Mouse (Mus musculus): ENCODE data around the gene Ada.

Gene Ada

DNA sequence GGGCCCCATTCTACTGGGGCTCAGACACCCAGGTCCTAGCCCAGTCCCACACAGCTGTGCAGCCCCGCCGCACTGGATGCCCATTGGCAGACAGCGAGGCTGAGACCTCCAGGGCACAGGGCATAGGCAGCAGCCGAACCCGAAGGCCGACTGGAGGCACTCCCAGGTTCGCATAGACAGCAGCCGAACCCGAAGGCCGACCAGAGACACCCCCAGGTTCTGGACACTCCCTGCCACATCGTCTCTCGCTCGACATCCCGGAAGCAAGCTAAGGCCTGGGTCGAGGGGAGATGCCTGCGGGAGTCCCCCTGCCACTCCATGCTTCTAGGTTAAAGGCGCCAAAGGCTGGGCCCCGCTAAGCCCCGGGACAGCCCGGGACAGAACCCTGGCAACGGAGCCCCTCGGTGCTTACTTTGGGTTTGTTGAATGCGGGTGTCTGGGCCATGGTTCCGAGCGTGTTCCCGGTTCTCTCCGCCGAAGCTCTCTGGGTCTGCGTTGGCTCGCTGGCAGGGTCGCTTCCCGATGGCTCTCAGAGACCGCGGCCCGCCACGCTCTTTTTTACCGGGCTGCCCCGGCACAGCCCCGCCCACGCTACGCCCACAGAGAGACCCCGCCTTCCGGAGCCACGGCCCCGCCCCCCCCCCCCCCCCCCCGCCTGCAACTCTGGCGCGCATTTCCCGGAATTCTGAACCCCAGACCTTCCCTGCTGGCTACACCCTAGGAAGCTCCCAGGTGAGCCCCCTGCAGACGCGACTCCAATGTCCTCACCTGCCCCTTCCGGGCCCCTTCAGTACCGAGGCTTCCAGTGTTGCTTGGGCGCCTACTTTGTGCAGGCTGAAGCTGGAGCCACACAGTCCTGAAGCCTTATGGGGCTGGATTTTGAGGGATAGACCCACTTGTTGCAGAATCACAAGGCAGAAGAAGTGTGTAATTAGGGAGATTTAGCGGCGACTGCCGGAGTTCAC is at the start of gene Ada:
Gene Ada, minus strand, starts transcription at position 593 of the 965 bp plus-strand sequence.
- DNase-seq: peak; percentile 24

GRCm38 (mm10) chr2:163798411-163798810 is 48.4 kb upstream of the Ada start:
- no peak for DNase-seq

- DNase-seq: peak; percentile 72
Measured at GRCm38 (mm10) chr2:163788484-163788883, 38.4 kb upstream of the Ada start.

DNA sequence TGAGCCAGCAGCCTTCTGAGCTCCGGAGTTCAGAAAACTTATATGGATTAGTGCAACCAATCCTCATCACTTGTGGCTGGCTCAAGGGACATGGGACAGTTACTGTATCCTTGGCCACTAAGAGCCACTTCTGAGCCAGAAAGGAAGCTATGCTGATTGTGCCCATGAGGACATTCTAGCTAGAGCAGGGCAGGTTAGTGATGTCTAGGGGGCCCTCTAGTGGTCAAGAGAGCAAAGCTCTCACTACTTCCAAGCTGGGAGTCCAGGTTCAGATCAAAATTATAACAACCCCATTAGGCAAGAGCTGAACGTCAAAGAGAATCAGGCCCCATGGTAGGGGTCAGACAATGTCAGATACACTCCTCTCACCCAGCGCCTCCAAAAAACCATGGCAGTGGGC is 37.7 kb upstream of the Ada start:
- DNase-seq: peak; percentile 52

- DNase-seq: no peak
Measured at GRCm38 (mm10) chr2:163787086-163787485, 37.0 kb upstream of the Ada start.

DNA sequence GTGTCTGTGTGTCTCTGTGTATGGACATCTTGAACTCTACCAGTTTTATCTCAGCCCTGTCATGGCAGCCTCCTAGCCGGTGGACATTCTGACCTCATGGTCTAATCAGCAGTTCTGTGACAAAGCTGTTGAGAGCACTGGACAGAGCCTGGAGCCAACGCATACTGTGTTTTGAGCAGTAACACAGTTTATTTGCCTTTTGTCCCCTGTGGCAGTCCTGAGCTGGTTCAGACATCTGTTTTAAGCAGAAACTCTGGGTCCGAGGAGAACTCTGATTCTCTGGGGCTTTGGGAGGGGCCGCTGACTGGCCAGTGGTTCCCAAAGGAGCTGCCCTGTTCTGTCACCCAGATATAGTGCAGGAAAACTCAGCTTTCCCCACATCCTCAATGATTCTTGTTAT is 33.9 kb upstream of the Ada start:
- no peak for DNase-seq

- no peak for DNase-seq
Measured at GRCm38 (mm10) chr2:163783368-163783767, 33.3 kb upstream of the Ada start.

DNA sequence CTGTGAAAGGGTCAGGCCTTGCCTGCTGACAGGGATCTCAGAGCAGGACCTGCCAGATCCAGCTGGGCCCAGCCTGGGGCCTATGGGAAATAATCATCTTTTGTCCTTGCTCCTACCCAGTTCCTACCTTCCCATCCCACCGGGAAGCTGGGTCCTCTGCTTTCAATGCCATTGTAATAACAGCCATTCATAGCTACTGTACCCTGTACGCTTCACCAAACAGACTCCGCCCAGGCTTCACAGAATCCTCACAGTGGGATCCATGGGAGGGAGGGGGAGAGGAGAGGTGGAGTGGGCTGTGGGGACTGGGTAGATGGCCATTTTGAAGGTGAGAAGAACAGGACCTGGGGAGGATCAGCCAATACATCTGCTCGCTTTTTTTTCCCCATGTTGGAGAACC is 28.9 kb upstream of the Ada start:
- no peak for DNase-seq

DNA sequence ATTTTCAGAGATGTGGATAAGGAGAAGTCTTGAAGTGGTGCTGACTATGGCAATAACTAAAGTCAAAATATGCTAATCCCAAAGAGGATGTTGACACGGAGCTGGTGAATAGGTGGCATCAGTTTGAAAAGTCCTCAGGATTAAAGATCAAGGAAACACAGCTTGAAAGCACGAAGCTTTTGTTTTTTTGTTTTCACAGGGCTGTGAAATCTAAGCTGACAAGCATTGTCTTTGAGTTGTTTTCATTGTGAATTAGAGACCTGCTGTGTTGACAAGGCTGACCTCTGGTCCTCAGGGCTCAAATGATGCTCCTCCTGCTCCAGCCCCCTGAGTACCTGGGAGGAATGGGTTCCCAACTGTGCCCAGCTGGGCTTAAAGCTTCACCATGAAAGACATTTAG is 27.0 kb upstream of the Ada start:
- DNase-seq: no peak

GRCm38 (mm10) chr2:163776661-163777060 is 26.6 kb upstream of the Ada start:
- DNase-seq: no peak

- no peak for DNase-seq
Measured at GRCm38 (mm10) chr2:163770731-163771130, 20.7 kb upstream of the Ada start.

DNA sequence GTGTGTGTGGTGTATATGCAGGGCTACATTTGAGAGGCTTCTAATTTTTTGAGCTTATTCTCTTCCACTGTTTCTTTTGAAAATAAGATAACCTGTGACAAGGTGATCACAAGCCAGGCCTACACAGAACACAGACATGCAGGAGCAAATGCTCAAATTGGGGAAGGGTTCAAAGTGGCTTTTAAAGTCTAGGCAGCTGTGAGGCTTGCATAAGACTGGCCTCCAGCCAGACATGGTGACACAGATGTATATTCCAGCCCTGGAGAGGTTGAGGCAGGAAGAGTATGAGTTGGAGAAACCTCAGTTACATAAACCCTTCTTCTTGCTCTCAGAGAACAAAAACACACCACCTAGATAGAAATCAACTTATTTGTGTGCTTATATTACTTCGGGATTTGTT is 16.9 kb upstream of the Ada start:
- DNase-seq: no peak

DNA sequence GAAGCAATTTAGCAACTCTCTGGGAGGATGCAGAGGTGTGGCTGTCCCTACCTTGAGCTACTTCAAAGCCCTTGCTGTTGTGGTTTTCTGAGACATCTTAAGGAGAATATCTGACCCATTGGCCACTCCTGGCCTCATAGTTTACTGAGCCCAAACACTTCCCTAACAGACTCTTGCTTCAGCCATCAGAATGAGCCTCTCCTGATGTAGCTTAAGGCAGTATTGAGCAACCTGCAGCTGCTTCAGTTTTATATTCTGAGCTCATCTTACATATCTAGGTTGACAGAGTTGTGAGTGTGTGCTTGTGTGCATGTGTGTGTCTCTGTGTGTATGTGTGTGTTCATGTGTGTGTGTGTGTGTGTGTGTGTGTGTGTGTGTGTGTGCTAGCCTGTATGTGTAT is 16.2 kb upstream of the Ada start:
- no peak for DNase-seq

- no peak for DNase-seq
Measured at GRCm38 (mm10) chr2:163761402-163761801, 11.4 kb upstream of the Ada start.

DNA sequence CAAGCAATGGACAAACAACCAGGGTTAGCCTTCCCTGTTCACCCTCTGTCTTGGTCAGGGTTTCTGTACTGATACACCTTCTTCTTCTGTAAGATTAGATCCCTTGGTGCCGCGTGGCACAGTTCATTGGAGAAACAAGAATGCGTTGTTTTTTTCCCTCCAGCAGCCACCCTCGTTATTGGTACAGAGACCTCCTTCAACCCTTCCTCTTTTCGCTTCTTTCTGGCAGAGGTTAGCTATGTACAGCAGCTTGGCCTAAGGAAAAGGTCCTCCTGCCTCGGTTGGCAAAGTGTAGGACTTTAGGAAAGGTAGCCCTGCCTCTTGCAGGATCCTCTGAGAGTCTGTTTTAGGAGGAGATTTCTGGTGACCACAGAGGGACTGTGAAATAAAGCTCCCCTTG is 10.6 kb upstream of the Ada start:
- DNase-seq: no peak

DNA sequence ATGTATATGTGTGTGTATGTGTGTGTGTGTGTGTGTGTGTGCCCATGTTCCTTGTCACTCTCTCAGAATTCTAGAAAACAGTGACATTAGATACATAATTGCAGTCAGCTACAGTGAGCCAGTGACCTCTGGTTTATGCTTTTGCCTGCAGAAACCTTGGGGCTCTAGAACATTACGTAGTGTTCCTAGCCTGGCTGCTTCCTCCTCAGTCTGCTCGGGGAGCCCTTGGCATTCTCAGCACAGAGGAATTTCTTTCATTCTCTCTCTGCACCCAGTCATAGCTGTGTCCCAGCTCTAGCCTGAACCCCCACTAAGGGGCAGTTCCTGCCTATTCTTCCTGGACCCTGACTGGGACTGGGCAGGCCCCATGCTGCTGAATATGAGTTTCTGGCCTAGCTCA is 8.1 kb upstream of the Ada start:
- no peak for DNase-seq

DNA sequence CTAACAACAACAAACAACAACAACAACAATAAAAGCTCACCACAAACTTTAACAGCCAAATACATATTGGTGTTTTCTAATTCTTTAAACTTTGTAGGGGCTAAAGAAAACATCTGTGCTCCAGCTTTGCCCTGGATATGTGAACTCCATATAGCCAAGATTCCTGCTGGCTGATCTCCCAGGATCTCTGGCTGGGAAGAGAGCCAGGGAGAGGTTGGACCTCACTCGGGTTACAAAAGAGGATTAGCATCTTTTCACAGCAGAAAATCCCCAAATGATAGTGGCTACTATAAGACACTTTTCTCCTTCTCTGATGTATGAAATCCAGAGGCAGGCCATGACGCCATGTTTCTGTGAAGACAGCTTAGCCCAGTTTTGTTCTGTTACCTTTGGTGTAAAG is 6.7 kb upstream of the Ada start:
- no peak for DNase-seq

DNA sequence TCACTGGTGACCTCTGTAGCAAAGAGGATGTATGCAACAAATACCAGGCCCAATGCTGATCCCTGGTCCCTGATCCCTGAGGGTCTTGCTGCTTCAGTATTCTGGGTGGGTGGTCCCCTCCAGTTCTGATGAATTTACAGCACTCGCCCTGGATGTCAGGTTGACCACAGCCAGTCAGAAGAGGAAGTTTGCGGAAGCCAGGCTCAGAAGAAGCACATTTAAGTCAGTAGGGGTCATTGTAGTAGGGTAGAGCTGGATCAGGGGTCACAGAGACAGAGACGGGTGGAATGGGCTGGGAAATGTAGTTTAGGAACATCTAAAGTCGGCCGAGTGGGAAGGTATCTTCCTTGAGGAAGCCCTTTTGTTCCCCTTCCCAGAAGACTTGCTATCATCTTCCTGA is 4.2 kb upstream of the Ada start:
- no peak for DNase-seq

- no peak for DNase-seq
Measured at GRCm38 (mm10) chr2:163744801-163745570, 5.1 kb downstream of the Ada start.

DNA sequence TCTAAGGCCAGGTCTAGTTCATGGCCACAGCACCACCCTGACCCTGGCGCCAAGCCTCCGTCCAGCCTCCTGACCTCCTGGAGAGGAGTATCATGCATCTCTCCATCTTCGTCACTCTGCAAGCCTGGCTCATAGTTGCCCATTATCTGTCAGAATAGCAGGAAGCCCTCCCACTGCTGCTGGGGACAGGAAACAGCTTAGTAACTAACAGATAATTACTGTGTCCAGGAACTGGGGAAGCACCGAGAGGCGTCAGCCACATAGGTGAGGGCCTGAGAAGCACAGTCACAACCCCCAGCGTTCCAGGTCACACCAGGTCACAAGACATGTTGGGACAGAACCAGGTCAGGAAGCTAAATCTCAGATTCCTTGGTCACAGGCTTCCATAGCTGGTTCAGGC is 6.7 kb downstream of the Ada start:
- DNase-seq: no peak

DNA sequence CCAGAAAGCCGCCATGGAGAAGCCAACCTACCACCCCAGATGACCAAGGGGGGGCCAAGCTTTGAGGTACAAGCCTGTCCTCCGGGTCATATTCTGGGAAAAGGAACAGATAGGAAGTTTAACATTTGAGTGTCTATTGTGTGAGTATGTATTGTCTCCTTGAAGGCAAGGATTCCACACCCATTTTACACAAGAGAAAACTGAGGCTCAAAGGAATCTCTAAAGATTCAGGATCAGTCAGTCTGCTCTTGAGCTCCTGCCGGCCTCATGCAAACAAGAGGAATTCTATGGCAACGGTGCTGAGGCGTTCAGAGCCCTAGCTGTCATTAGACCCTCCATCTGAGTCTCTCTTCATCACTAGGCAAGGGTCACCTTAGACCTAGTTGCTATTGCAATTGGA is 7.4 kb downstream of the Ada start:
- no peak for DNase-seq

- DNase-seq: peak; percentile 46
Measured at GRCm38 (mm10) chr2:163735980-163736379, 14.1 kb downstream of the Ada start.

DNA sequence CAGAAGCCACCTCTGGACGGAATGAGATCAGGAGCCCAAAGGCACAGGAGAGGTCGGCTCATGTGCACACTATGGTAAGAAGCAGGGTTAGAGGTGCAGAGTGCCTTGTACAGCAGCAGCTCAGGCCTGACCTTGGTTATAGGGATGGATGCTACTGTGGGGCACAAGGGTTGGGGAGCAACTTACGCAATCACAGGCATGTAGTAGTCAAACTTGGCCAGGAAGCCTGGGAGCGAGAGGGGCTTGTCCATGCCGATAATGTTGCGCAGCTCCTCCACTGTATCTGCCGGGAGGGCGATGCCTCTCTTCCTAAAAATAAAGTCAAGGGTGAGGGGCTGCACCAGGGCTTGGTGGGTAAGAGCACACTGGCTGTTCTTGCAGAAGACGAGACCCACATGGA is 14.9 kb downstream of the Ada start:
- DNase-seq: no peak

DNA sequence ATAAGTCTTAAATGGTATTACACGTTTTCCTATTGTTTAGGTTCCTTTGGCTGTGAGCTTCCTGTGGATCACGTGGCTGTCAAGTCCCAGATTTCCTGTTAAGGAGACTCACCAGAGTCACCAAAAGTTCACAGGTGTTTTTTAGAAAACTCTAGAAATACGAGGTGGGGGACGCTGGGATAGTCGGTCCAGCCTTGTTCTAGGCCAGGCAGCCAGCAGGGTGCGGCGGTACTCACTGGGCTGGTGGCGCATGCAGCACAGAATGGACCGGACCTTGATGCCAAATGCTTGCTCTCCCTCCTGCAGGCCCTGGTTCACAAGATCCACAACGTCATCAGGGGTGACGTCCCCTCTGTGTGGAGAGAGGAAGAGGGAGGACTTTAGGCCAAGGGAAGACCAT is 18.0 kb downstream of the Ada start:
- no peak for DNase-seq

Data from layer of hippocampus, adult 9-11 months (tissue).